Mouse (Mus musculus): Measurements from ENCODE around the gene Pycard.

DNA sequence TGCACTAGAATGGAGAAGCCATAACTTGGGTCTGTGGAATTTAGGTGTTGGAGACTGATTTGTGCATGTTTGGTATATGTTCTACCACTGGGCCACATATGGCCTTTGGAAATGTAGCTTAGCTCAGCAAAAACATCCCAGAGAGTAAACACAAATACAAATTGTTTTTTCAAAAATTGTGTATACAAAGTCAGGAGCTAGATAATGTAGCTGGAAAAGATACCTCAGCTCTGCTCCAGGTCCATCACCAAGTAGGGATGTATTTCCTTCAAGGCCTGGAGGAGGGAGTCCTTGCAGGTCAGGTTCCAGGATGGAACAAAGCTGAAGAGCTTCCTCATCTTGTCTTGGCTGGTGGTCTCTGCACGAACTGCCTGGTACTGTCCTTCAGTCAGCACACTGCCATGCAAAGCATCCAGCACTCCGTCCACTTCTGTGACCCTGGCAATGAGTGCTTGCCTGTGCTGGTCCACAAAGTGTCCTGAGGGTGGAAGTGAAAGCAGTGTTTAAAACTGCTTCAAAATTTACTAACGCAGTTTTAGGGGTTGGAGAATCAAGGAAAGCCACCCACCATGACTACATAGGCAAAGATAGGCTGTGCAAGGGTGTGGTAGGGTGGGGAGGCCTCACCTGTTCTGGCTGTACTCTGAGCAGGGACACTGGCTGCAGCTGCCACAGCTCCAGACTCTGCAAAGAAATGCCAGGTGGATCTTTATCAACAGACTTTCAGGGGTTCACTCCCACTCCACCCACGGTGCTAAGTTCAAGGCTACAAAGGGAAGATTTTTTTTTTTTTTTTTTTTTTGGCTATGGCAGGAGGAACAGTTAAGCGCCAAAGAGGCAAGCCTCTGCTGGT, 953 bp downstream of the Pycard start:
- TF ChIP-seq POLR2A (IDR thresholded peaks at IDR 0.05; ENCODE audit: low read depth, low read length) = no peak
- TF ChIP-seq CTCF (IDR thresholded peaks at IDR 0.05; ENCODE audit: borderline replicate concordance, insufficient read depth, low read length) = no peak
